Mouse (Mus musculus) bone marrow, adult 2 months (tissue): ENCODE data around the gene Ccdc83. TPM values are rescaled to one million over a fixed set of nuclear protein-coding genes. Genes with fewer than 3 reads are reported as not detected.

ENCODE experiments used
- H3K27ac ChIP-seq: fragments of 200-500 bp; 2 replicates; pipeline ENCODE4 v1.5.1; 2012; ENCODE audit warnings: low read depth, mild to moderate bottlenecking, control low read depth, inconsistent platforms, low read length; ENCODE audit not compliant: control insufficient read depth, poor library complexity, insufficient read depth
- H3K4me1 ChIP-seq: fragments of 200-500 bp; 2 replicates; pipeline ENCODE4 v1.6.1; 2011; ENCODE audit warnings: low read length; ENCODE audit not compliant: control insufficient read depth, insufficient read depth
- H3K4me3 ChIP-seq: fragments of 200-500 bp; replicated peaks from 2 replicates; pipeline ENCODE3; 2011; ENCODE audit warnings: mild to moderate bottlenecking, low read depth, low read length, control low read depth; ENCODE audit not compliant: control insufficient read depth
- CTCF ChIP-seq: fragments of 200-500 bp; IDR thresholded peaks from 2 replicates; pipeline ENCODE4 v1.5.1; 2011; ENCODE audit warnings: low read length, control low read depth; ENCODE audit not compliant: control insufficient read depth, insufficient read depth
- POLR2A ChIP-seq: fragments of 200-500 bp; IDR thresholded peaks from 2 replicates; pipeline ENCODE4 v1.6.1; 2011; ENCODE audit warnings: low read depth, mild to moderate bottlenecking, control low read depth, low read length, borderline replicate concordance; ENCODE audit not compliant: control insufficient read depth
- WGBS: fragments of 180-500 bp; shearing (Covaris S2); methylation state at CpG from one replicate; pipeline ENCODE4 v1.1.7; 2018; 5-methylcytosine and 5-hydroxymethylcytosine counted together
- polyA plus RNA-seq: library from polyadenylated mRNA; stranded (reverse); fragments of >200 nt; gene quantifications from 2 replicates; pipeline ENCODE4 v1.2.4, GENCODE M21; 2011; ENCODE audit warnings: low replicate concordance; ENCODE audit not compliant: missing spikeins, insufficient read depth, insufficient read length

Ccdc83 gene
- polyA plus RNA-seq, 1 experiment, result not detected

DNA sequence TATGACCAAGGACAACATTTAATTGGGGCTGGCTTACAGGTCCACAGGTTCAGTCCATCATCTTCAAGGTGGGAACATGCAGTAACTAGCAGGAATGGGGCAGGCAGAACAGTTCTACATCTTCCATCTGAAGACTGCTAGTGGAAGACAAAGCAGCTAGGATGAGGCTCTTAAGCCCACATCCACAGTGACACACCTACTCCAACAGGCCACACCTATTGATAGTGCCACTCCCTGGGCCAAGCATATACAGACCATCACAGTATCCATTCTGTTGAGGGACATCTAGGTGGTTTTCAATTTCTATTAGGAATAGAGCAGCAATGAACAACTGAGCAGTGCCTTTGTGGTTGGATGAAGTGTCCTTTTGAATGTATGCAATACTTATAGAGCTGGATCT lies 54.6 kb downstream of the Ccdc83 start:
- no peaks in the 10 kb centered on the region for H3K4me1 ChIP-seq
- no peak overlapping the region for H3K4me3 ChIP-seq
- TF ChIP-seq CTCF, result no peak
- no peak for TF ChIP-seq POLR2A
- no peak overlapping the region for H3K27ac ChIP-seq

DNA sequence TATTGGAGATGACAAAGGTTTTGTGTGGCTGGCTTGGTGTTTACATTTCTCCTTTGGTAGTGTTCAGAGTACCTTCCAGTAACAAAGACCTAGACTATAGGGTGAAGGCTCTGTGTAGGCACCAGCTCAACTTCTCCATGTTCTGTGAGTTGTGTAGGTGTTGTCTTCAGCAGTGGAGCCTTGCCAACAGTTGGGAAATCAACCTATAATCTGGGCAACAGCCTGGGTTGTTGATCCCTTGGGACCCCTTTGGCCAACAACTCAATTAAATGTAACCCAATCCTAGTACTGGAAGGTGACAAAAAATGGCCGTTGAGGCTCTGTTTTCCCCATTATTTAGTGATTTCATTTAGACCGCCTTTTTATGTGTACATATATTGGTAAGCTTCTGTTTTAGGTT lies 55.5 kb downstream of the Ccdc83 start:
- Histone ChIP-seq H3K4me1 (no peaks in the 10 kb centered on the region), H3K4me3 (no peak overlapping the region), H3K27ac (no peak overlapping the region)
- WGBS, result 88% methylated on average over 2 of the region's 2 CpGs
- TF ChIP-seq CTCF (no peak), POLR2A (no peak)

DNA sequence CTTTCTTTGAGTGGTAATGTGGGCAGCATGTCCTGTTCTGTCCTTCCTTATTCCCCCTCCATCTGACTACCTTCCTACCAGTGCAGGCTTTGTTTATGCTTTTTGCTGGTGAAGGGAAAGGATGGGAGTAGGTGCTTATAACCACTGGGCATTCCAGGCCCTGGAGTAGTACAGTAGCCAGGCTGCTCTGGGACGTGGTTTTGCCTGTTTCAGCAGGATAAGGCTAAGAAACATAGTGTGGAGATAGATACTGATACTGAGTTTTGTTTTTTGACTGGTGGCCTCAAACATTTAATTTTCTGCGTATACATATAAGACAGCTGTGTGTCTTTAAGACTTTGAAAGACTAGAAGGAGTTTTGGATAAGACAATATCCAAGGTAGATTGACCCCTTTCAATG lies 61.7 kb downstream of the Ccdc83 start:
- Histone ChIP-seq H3K27ac (no peak overlapping the region), H3K4me1 (no peaks in the 10 kb centered on the region), H3K4me3 (no peak overlapping the region)
- WGBS, result 66% methylated on average over 2 of the region's 2 CpGs
- TF ChIP-seq POLR2A (no peak), CTCF (no peak)

DNA sequence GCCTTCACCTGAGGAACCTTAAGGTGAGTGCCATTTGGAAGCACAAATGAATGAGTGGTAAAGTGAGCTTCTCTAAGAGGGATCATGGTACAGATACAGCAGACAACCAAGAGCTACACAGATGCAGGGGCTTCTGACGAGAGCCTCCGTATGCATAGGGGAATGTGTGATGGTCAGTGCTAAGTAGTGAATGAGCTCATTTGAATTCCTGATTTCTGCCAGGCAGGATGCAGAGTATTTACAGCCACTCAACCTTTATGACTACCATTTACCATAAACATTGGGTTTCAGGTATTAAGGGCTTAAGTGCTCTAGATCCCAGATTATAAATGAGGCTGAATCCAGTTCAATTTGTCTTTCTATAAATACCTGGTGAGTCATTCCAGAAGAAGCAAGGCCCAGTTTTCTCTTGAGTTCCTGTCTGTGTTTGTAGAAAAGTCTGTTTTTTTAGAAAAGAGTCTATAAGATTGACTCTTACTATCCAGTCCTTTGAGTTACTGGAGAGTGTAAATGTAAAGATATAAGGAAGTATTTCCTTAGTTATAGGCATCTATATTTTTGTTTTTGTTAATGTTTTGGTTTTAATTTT lies 63.6 kb downstream of the Ccdc83 start:
- H3K4me3 ChIP-seq, result no peak overlapping the region
- H3K27ac ChIP-seq, result no peak overlapping the region
- TF ChIP-seq POLR2A, result no peak
- no peak for TF ChIP-seq CTCF
- 94% methylated on average over 2 of the region's 2 CpGs for WGBS
- no peaks in the 10 kb centered on the region for H3K4me1 ChIP-seq

DNA sequence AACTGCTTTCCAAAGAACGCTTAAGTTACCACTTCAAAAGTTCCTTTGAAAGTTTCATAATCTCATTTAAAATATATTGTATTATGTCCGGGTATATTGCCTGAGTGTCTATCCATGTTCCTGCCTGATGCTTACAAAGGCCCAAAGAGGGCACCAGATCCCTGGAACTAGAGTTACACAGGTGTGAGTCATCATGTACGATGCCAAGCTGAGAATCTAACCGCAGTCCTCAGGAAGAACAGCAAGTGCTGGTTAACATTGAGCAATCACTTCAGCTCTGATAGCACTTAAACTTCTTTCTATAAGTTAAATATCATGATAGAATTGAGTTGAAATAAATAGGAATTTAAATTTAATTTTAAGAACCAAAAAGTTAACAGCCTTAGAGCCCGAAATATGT lies 65.3 kb downstream of the Ccdc83 start:
- no peak for TF ChIP-seq CTCF
- no peak for TF ChIP-seq POLR2A
- H3K4me1 ChIP-seq, result no peaks in the 10 kb centered on the region
- 77% methylated on average over 5 of the region's 5 CpGs for WGBS

DNA sequence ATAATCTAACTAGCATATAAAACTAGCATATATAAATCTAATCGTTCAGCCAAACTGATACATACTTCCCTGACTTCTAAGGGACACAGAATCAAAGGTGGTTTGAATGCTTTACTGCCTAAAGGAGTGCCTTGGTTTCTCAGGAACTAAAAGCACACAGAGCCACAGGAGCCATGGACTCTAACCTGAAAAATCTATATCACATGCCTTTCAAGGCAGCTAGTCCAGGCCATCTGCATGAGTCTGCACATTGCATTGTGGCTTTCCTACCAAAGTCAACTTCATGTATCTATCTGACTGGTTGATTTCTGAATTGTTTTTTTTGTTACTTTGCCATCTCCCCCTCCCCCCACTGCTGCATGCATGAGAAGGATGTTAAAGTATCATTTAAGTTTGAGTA lies 84.9 kb downstream of the Ccdc83 start:
- Histone ChIP-seq H3K4me3 (no peak overlapping the region), H3K4me1 (no peaks in the 10 kb centered on the region), H3K27ac (no peak overlapping the region)
- no peak for TF ChIP-seq CTCF
- TF ChIP-seq POLR2A, result no peak
- WGBS, result 92% methylated on average over 1 of the region's 1 CpGs

More for the DNA sequence above, 65.3 kb downstream of the Ccdc83 start:
- Histone ChIP-seq H3K4me3 (no peak overlapping the region), H3K27ac (no peak overlapping the region)

DNA sequence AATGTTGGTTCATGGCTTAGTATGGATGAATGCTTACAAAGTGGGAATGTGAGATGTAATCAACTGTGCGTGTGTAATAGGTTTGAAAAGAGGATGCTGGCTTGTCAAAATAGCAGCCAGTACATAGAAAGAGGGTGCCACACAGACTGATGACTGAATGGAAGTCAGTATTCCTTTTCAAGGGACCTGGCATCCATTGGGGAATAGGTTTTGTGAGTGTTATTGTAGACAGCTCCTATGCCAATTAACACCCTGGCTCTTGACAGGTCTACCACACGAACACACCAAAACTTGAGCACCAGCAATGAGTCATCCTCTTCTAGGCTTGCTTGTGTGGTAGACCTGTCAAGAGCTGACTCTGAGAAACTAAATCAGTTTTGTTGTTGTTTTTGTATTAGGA lies 90.0 kb downstream of the Ccdc83 start:
- H3K4me3 ChIP-seq, result no peak overlapping the region
- TF ChIP-seq POLR2A, result no peak
- TF ChIP-seq CTCF, result no peak
- H3K4me1 ChIP-seq, result no peaks in the 10 kb centered on the region
- WGBS, result 93% methylated on average over 2 of the region's 2 CpGs
- H3K27ac ChIP-seq, result no peak overlapping the region

Other genes starting within 250 kb of the Ccdc83 start
- gene Picalm, start 135.6 kb downstream of the Ccdc83 start, polyA plus RNA-seq, result 185 and 222 TPM in 2 replicates
- gene Sytl2, start 36.5 kb upstream of the Ccdc83 start, polyA plus RNA-seq, result 0.41 and 0.85 TPM in 2 replicates
- gene Ccdc89, start 160.8 kb upstream of the Ccdc83 start, polyA plus RNA-seq, result not detected in 2 replicates
- gene Crebzf, start 177.0 kb upstream of the Ccdc83 start, polyA plus RNA-seq, result 36.7 and 56.8 TPM in 2 replicates
- gene Tmem126a, start 191.5 kb upstream of the Ccdc83 start, polyA plus RNA-seq, result 13.7 and 15.3 TPM in 2 replicates
- gene Tmem126b, start 210.2 kb upstream of the Ccdc83 start, polyA plus RNA-seq, result 7.5 and 10.7 TPM in 2 replicates
- 2.6 and 11.7 TPM in 2 replicates for gene Dlg2, start 210.9 kb upstream of the Ccdc83 start, polyA plus RNA-seq